Mouse (Mus musculus) heart, postnatal 25 days (tissue): Measurements from ENCODE around the gene Aldh1l1. TPM values are rescaled to one million over a fixed set of nuclear protein-coding genes. Genes with fewer than 3 reads are reported as not detected.

Experiments
- DNase-seq: peaks from one replicate; pipeline ENCODE4 v3.0.0; 2022; ENCODE audit warnings: low spot score
- intact Hi-C: fragments of 180-260 bp; cut with DNase I; formaldehyde crosslinking; loops from one replicate; pipeline ENCODE4 v1.15.1; 2025
- total RNA-seq, 2 experiments: library from RNA; stranded (reverse); gene quantifications; 2 replicates each; pipeline ENCODE4 v1.2.3; 2021

Gene Aldh1l1
- total RNA-seq, 2 experiments from 2014 or later: 1.5 to 2.3 TPM

GRCm38 (mm10) chr6:90567486-90567885 is 81.3 kb downstream of the Aldh1l1 start:
- intact Hi-C loops: no loop called here
- DNase-seq: no peak

- intact Hi-C loops: no loop called here
- no peak for DNase-seq
Observed at GRCm38 (mm10) chr6:90567928-90568327, 81.7 kb downstream of the Aldh1l1 start.

- intact Hi-C loops: no loop called here
- DNase-seq: no peak
Observed at GRCm38 (mm10) chr6:90568721-90569120, 82.5 kb downstream of the Aldh1l1 start.

- DNase-seq: no peak
- intact Hi-C loops: loop anchor here (5.0 kb wide), 1 partner anchor 33 kb away; no protein-coding TSS in a partner anchor
Observed at GRCm38 (mm10) chr6:90569736-90570383, 83.6 kb downstream of the Aldh1l1 start.

GRCm38 (mm10) chr6:90570392-90570791 is 84.2 kb downstream of the Aldh1l1 start:
- no peak for DNase-seq
- intact Hi-C loops: loop anchor here (5.0 kb wide), 1 partner anchor 33 kb away; no protein-coding TSS in a partner anchor

- peak; percentile 23 for DNase-seq
- intact Hi-C loops: loop anchor here (5.0 kb wide), 1 partner anchor 128 kb away; no protein-coding TSS in a partner anchor
Observed at GRCm38 (mm10) chr6:90575261-90575715, 89.1 kb downstream of the Aldh1l1 start.

- no peak for DNase-seq
- intact Hi-C loops: loop anchor here (5.0 kb wide), 1 partner anchor 131 kb away; no protein-coding TSS in a partner anchor
Observed at GRCm38 (mm10) chr6:90578174-90578573, 91.9 kb downstream of the Aldh1l1 start.

- intact Hi-C loops: no loop called here
- DNase-seq: no peak
Observed at GRCm38 (mm10) chr6:90582331-90582730, 96.1 kb downstream of the Aldh1l1 start.

GRCm38 (mm10) chr6:90588113-90588512 is 101.9 kb downstream of the Aldh1l1 start:
- intact Hi-C loops: no loop called here
- no peak for DNase-seq

- intact Hi-C loops: no loop called here
- DNase-seq: no peak
Observed at GRCm38 (mm10) chr6:90590707-90591106, 104.5 kb downstream of the Aldh1l1 start.

- intact Hi-C loops: no loop called here
- DNase-seq: no peak
Observed at GRCm38 (mm10) chr6:90594972-90595371, 108.7 kb downstream of the Aldh1l1 start.

- DNase-seq: no peak
- intact Hi-C loops: no loop called here
Observed at GRCm38 (mm10) chr6:90597060-90597459, 110.8 kb downstream of the Aldh1l1 start.

GRCm38 (mm10) chr6:90597592-90597991 is 111.4 kb downstream of the Aldh1l1 start:
- intact Hi-C loops: no loop called here
- DNase-seq: no peak

- DNase-seq: no peak
- intact Hi-C loops: no loop called here
Observed at GRCm38 (mm10) chr6:90598197-90598596, 112.0 kb downstream of the Aldh1l1 start.

GRCm38 (mm10) chr6:90600351-90600750 is 114.1 kb downstream of the Aldh1l1 start:
- DNase-seq: no peak
- intact Hi-C loops: no loop called here

GRCm38 (mm10) chr6:90601736-90602135 is 115.5 kb downstream of the Aldh1l1 start:
- intact Hi-C loops: no loop called here
- DNase-seq: no peak

- intact Hi-C loops: no loop called here
Observed at GRCm38 (mm10) chr6:90602304-90602703, 116.1 kb downstream of the Aldh1l1 start.

GRCm38 (mm10) chr6:90603126-90603525 is 116.9 kb downstream of the Aldh1l1 start:
- no peak for DNase-seq
- intact Hi-C loops: no loop called here

More at GRCm38 (mm10) chr6:90602304-90602703, 116.1 kb downstream of the Aldh1l1 start:
- no peak for DNase-seq

GRCm38 (mm10) chr6:90604130-90604529 is 117.9 kb downstream of the Aldh1l1 start:
- DNase-seq: no peak
- intact Hi-C loops: no loop called here

- peak; percentile 87 for DNase-seq
- intact Hi-C loops: no loop called here
Observed at GRCm38 (mm10) chr6:90604533-90605297, 118.5 kb downstream of the Aldh1l1 start, which contains the start of gene Slc41a3. TSS of gene Slc41a3 (plus strand) at chr6:90604725.

- DNase-seq: no peak
- intact Hi-C loops: no loop called here
Observed at GRCm38 (mm10) chr6:90605298-90605665, 119.1 kb downstream of the Aldh1l1 start.
